Mouse (Mus musculus) brown adipose tissue, adult 24 weeks (tissue): ENCODE results near the gene Stk33. TPM values are rescaled to one million over a fixed set of nuclear protein-coding genes. Genes with fewer than 3 reads are reported as not detected.
"Not testable (repeated sequence)": the region's sequence is repeated elsewhere in the genome, so short reads cannot be mapped to it uniquely, and the experiment has no call there.

Experiments
- H3K27ac ChIP-seq: fragments of 200-500 bp; replicated peaks from 2 replicates; pipeline ENCODE4 v1.5.1; 2012; ENCODE audit warnings: low read depth, mild to moderate bottlenecking, low read length
- H3K4me1 ChIP-seq: fragments of 200-500 bp; 2 replicates; pipeline ENCODE4 v1.6.1; 2012; ENCODE audit warnings: low read length, mixed read lengths; ENCODE audit not compliant: control insufficient read depth, insufficient read depth, insufficient read length
- H3K4me3 ChIP-seq: fragments of 200-500 bp; 2 replicates; pipeline ENCODE4 v1.5.1; 2012; ENCODE audit warnings: low read depth, mild to moderate bottlenecking, low read length, moderate library complexity; ENCODE audit not compliant: insufficient read depth
- polyA plus RNA-seq: library from polyadenylated mRNA; stranded (reverse); fragments of >200 nt; gene quantifications from 2 replicates; pipeline ENCODE4 v1.2.4, GENCODE M21; 2012; ENCODE audit not compliant: missing spikeins, insufficient read depth, insufficient read length

Stk33 gene
- polyA plus RNA-seq, 1 experiment: not detected

DNA sequence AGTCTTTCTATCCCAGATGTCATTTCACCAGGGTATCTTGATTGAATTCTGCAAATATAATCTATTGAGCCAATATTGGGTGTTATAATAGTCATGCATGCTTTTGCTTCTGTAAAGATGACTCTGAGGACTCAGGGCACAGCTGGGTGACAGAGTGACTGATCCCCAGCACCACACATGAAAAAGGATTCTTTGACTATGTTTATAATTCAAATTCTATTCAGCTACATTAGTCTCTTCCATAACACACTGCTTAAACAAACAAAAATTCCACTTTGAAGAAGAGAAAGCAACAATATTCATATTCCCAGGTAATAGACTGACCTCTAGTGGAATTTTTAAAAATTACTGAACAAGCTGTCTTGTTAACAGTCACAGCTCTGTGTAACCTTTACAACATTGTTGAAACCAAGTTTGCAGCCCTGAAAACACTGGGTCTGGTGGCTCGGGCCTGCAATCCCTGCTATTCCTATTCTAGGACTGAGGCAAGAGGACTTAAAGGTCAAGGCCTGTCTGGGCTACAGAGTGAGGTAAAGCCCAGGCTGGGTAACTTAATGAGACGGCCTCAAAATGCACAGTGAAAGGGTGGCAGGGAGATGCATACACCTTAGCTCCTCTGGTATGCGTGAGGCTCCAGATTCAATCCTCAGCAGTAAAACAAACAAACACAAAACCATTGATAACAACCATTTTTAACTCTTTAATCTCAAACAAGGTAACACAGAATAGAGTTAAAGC is 14.3 kb downstream of the Stk33 start:
- H3K27ac ChIP-seq: no peak overlapping the region
- H3K4me1 ChIP-seq: no peaks in the 10 kb centered on the region
- no peak overlapping the region for H3K4me3 ChIP-seq

GRCm38 (mm10) chr7:109422803-109423202 is 16.1 kb downstream of the Stk33 start:
- Histone ChIP-seq H3K27ac (no peak overlapping the region), H3K4me3 (no peak overlapping the region), H3K4me1 (no peaks in the 10 kb centered on the region)

DNA sequence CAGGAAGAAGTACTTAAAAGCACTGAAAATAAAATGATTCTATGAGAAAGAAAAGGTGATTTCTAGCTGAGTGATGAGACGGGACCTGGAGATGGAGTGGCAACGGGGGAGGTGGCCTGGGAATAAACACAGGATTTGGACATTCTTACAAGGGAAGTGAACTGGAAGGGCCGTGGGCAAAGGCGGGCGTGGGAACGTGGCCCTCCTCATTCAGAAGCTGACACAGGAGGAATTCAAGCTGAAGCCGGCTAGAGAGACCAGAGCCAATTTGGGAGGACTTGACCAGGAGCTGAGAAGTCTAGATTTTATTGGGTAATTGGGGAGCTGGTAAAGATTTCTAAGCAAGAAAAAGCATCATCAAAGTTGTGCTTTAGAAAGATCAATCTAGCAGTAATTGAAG is 33.4 kb downstream of the Stk33 start:
- H3K4me3 ChIP-seq: no peak overlapping the region
- H3K4me1 ChIP-seq: no peaks in the 10 kb centered on the region
- no peak overlapping the region for H3K27ac ChIP-seq

- Histone ChIP-seq H3K4me1 (no peaks in the 10 kb centered on the region), H3K4me3 (no peak overlapping the region), H3K27ac (no peak overlapping the region)
These were observed 39.6 kb downstream of the Stk33 start for GRCm38 (mm10) chr7:109399299-109399698.

DNA sequence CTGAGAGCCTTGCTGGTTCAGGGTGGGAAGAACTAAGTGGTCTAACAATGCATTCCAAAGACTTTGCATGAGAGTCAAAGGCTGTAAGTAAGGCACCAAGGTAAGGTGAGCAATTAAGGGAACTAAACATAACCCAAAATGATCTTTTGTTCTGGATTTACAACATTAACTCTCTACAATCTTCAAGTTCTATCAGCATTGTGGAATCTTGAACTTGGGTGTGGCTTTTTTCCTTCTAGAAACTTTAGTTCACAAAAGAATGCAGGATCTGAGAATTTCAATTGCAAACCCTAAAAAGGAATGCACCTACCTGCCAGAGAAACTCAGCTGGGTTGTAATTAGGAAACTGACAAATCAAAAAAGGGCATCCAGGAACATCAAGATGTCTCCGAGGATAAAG is 57.8 kb downstream of the Stk33 start:
- no peak overlapping the region for H3K4me3 ChIP-seq
- no peak overlapping the region for H3K27ac ChIP-seq
- H3K4me1 ChIP-seq: no peaks in the 10 kb centered on the region

DNA sequence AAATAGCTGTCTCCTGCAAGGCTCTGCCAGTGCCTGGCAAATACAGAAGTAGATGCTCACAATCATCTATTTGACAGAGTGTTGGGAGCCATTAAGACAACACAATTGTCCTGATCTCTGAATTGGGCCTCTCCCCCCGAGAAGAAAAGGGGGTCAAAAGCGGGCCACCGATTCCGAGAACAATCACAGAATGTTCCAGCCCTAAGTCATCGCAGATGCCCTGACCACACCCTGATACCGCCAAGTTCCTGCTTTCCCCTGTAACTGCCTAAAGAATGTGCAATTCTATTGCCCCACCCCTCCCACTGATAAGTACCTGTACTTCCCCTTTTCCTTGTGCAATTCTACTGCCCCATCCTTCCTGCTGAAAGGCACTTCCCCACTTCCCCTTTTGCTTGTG is 65.3 kb downstream of the Stk33 start:
- not testable (repeated sequence) for H3K4me1 ChIP-seq, H3K27ac ChIP-seq, H3K4me3 ChIP-seq

- no peak overlapping the region for H3K27ac ChIP-seq
These were observed 80.3 kb downstream of the Stk33 start for GRCm38 (mm10) chr7:109358435-109359187.

DNA sequence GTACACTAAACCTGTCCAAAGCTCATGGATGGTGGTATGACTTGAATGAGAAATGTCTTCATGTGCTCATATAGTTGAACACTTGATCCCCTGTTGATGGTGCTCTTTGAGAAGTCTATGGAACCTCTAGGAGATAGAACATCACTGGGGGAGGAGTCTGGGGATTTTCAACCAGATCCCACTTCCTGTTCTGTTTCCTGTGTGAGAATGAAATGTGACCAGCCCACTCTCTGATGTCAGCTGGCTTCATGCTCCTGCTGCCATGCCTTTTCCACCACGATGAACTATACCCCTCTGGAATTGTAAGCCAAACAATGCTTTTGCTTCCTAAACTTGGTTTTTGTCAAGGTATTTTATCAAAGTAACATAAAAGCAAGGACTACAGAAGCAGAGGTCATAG is 81.0 kb downstream of the Stk33 start:
- Histone ChIP-seq H3K4me1 (no peaks in the 10 kb centered on the region), H3K4me3 (no peak overlapping the region), H3K27ac (no peak overlapping the region)

More at GRCm38 (mm10) chr7:109358435-109359187, 80.3 kb downstream of the Stk33 start:
- no peaks in the 10 kb centered on the region for H3K4me1 ChIP-seq
- H3K4me3 ChIP-seq: no peak overlapping the region

- Histone ChIP-seq H3K27ac (no peak overlapping the region), H3K4me3 (no peak overlapping the region), H3K4me1 (no peaks in the 10 kb centered on the region)
These were observed 91.6 kb downstream of the Stk33 start for GRCm38 (mm10) chr7:109347241-109347640.

- Histone ChIP-seq H3K4me1 (no peaks in the 10 kb centered on the region), H3K4me3 (no peak overlapping the region), H3K27ac (no peak overlapping the region)
These were observed 107.2 kb downstream of the Stk33 start for GRCm38 (mm10) chr7:109331722-109332121.

- no peak overlapping the region for H3K27ac ChIP-seq
- H3K4me3 ChIP-seq: no peak overlapping the region
- H3K4me1 ChIP-seq: no peaks in the 10 kb centered on the region
These were observed 110.1 kb downstream of the Stk33 start for GRCm38 (mm10) chr7:109328772-109329171.

DNA sequence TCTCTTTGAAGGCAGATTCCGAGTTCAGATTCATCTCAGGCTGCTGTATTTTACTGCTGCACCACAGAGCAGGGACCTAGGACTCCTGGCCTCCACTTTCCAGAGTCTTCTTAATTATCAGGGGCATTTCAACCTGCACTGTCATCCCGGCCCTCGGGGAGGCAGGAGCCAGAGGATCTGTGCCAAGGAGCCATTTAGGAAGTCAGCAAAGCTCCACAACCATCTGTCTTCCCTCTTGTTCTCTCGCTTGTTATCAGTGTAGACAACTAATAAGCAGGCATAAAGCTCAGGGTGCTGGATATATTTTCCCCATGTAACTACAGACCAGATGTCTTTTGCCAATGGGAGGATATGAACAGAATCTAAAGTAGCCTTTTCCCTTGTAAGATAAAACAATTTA is 112.1 kb downstream of the Stk33 start:
- no peak overlapping the region for H3K27ac ChIP-seq
- H3K4me1 ChIP-seq: no peaks in the 10 kb centered on the region
- no peak overlapping the region for H3K4me3 ChIP-seq

DNA sequence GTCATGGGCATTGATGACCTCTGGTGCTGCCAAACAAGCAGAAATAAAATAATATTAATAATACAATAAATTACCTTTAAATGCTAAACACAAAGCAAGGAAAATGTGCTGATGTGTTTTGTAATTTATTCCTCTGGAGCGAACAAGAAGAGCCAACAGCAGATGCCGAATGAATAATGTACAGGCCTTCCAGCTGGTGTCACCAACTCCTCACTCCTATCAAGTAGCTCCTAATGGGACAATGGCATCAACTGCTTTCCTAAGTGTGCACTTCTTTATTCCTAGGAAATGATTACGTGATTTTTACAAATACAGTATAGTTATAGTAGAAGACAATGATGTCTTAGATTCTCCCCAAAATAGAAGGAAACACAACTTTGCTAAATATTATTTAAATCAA is 113.2 kb downstream of the Stk33 start:
- Histone ChIP-seq H3K4me1 (no peaks in the 10 kb centered on the region), H3K4me3 (no peak overlapping the region), H3K27ac (no peak overlapping the region)

DNA sequence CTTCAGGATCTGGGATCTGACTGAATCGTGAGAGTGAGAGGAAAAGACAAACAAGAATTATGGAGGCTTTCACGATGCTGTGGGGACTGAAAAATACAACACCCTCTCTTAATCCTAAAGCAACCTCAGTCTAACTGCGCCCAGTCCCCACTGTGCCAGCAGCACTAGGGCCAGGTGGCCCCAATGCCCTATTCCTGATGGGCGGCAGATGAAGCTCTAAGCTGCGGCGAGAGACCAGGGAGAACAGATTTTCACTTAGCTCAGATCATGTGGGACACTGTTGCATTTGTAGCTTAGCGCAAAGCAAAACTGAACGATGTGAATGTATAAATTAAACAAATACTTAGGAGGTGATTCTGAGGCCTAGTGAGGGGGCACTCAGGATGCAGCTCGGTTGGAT is 113.7 kb downstream of the Stk33 start:
- Histone ChIP-seq H3K27ac (no peak overlapping the region), H3K4me3 (no peak overlapping the region), H3K4me1 (no peaks in the 10 kb centered on the region)

DNA sequence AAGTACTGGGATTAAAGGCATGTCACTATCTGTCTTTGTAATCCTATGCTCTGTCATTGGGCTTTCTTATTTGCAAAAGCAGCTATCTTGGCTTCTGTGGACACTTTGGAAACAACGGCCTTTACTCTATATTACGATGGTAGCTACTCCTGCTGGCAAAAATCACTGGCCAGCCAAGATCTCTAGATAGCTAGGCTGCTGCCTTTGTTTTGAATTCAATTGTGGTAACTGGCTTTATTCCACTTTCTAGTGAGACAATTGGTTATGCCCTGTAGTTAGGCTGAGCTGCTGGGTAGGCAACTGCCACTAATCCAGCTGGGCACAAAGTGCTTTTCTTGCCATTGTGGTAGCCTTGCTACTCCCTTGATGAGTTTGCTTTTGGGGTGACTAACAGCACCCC is 129.4 kb downstream of the Stk33 start:
- H3K4me3 ChIP-seq: no peak overlapping the region
- H3K27ac ChIP-seq: no peak overlapping the region
- H3K4me1 ChIP-seq: no peaks in the 10 kb centered on the region

- no peaks in the 10 kb centered on the region for H3K4me1 ChIP-seq
These were observed 143.1 kb downstream of the Stk33 start for GRCm38 (mm10) chr7:109295807-109296206.

More at GRCm38 (mm10) chr7:109295807-109296206, 143.1 kb downstream of the Stk33 start:
- H3K27ac ChIP-seq: no peak overlapping the region
- no peak overlapping the region for H3K4me3 ChIP-seq
